Mouse (Mus musculus) intestine, postnatal 0 days (tissue): Measurements from ENCODE around the gene Gm49384. TPM values are rescaled to one million over a fixed set of nuclear protein-coding genes. Genes with fewer than 3 reads are reported as not detected.
"Not testable (repeated sequence)": the region's sequence is repeated elsewhere in the genome, so short reads cannot be mapped to it uniquely, and the experiment has no call there.

Experiments
- ATAC-seq: fragments of 200-750 bp; cut with Nextera tagmentation; 2 replicates; pipeline ENCODE4 v1.8.0; 2017; ENCODE audit warnings: mild to moderate bottlenecking, moderate TSS enrichment, moderate library complexity
- H3K27ac ChIP-seq: fragments of 300-500 bp; sonication (generic); 2 replicates; pipeline ENCODE4 v1.5.1; 2014; ENCODE audit warnings: mild to moderate bottlenecking, low read depth, low read length, moderate library complexity
- H3K27me3 ChIP-seq: fragments of 300-500 bp; sonication (generic); replicated peaks from 2 replicates; pipeline ENCODE4 v1.6.1; 2014; ENCODE audit warnings: low read length, mixed read lengths; ENCODE audit not compliant: control insufficient read depth, insufficient read depth
- H3K36me3 ChIP-seq: fragments of 300-500 bp; sonication (generic); 2 replicates; pipeline ENCODE4 v1.6.1; 2014; ENCODE audit warnings: mild to moderate bottlenecking, moderate library complexity; ENCODE audit not compliant: control insufficient read depth, insufficient read depth
- H3K4me1 ChIP-seq: fragments of 300-500 bp; sonication (generic); replicated peaks from 2 replicates; pipeline ENCODE4 v1.6.1; 2014; ENCODE audit warnings: antibody characterized with exemption, low read length, mixed read lengths; ENCODE audit not compliant: control insufficient read depth, insufficient read depth
- H3K4me2 ChIP-seq: fragments of 300-500 bp; sonication (generic); replicated peaks from 2 replicates; pipeline ENCODE4 v1.6.1; 2014; ENCODE audit warnings: low read depth, mild to moderate bottlenecking, moderate library complexity
- H3K4me3 ChIP-seq: fragments of 300-500 bp; sonication (generic); 2 replicates; pipeline ENCODE4 v1.5.1; 2014; ENCODE audit warnings: low read depth, low read length
- H3K9ac ChIP-seq: fragments of 300-500 bp; sonication (generic); 2 replicates; pipeline ENCODE4 v1.6.1; 2014; ENCODE audit warnings: mild to moderate bottlenecking, low read depth, low read length
- H3K9me3 ChIP-seq: fragments of 300-500 bp; sonication (generic); 2 replicates; pipeline ENCODE4 v1.6.1; 2016; ENCODE audit warnings: mixed run types; ENCODE audit not compliant: control insufficient read depth
- CTCF ChIP-seq: sonication (generic); IDR thresholded peaks from 2 replicates; pipeline ENCODE4 v1.5.1; 2016; ENCODE audit warnings: low read depth, mild to moderate bottlenecking, control low read depth, antibody characterized with exemption, moderate library complexity
- WGBS: fragments of 180-500 bp; shearing (Covaris S2); extraction: QIAGEN DNeasy Blood & Tissue Kit; methylation state at CpG from one replicate; pipeline ENCODE4 v1.1.7; 2014; 5-methylcytosine and 5-hydroxymethylcytosine counted together
- polyA plus RNA-seq: library from polyadenylated mRNA; unstranded; fragments of >200 nt; fragmentation: Nextera tagmentation; extraction: Ambion mirVana; gene quantifications from 2 replicates; pipeline ENCODE4 v1.2.1, GENCODE M21; 2015

Gene Gm49384
- polyA plus RNA-seq, 1 experiment from 2014 or later, result 9.1 TPM

DNA sequence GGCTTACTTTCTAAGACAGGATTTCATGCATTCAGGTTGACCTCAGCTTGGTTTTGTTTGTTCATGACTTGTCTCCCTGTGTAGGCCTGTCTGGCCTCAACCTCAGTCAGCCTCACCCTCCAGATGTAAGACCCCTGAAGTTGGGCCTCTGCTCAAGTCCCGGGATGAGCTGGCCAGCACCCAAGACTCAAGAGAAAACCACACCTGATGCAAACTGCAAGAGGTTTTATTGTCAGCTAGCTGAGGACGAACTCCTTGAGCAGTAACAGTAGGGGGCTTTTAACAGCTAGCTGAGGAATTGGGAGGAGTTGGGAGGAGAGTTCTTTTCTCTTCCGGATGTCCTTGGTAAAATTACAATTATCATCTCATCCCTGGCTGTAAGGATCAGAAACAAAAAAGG is 26.5 kb downstream of the Gm49384 start:
- no peak for TF ChIP-seq CTCF
- Histone ChIP-seq H3K27me3 (no peaks in the 10 kb centered on the region), H3K9me3 (no peaks in the 10 kb centered on the region), H3K4me3 (no peak overlapping the region), H3K4me2 (no peak overlapping the region), H3K9ac (no peak overlapping the region), H3K4me1 (no peaks in the 10 kb centered on the region), H3K36me3 (peaks cover 4% of the 10 kb centered on the region; the same call in 1 of the 2 replicates), H3K27ac (no peak overlapping the region)
- no peak for ATAC-seq
- 90% methylated on average over 3 of the region's 3 CpGs for WGBS

DNA sequence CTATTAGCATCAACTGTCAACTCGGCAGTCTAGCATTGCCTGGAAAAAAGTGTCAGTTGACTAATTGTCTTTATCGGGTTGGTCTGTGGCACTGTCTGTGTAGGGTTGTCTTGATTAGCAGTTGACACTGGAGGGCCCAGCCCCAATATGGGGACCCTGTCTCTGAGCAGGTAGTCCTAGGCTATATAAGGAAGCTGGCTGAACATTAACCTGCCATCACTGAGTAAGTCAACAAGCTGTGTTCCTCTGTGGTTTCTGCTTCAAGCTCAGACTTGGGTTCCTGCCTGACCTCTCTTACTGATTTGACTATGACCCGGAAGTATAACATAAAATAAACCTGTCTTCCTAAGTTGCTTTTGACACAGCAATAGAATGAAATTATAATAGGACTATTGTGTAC is 28.1 kb downstream of the Gm49384 start:
- H3K4me1 ChIP-seq, result no peaks in the 10 kb centered on the region
- H3K27me3 ChIP-seq, result no peaks in the 10 kb centered on the region
- no peak overlapping the region for H3K4me2 ChIP-seq
- no peak overlapping the region for H3K27ac ChIP-seq
- H3K9ac ChIP-seq, result no peak overlapping the region
- peak; percentile 65 for ATAC-seq
- H3K4me3 ChIP-seq, result no peak overlapping the region
- WGBS, result 59% methylated on average over 3 of the region's 3 CpGs
- H3K36me3 ChIP-seq, result peaks cover 3% of the 10 kb centered on the region; the same call in 1 of the 2 replicates
- no peak for TF ChIP-seq CTCF
- no peaks in the 10 kb centered on the region for H3K9me3 ChIP-seq

DNA sequence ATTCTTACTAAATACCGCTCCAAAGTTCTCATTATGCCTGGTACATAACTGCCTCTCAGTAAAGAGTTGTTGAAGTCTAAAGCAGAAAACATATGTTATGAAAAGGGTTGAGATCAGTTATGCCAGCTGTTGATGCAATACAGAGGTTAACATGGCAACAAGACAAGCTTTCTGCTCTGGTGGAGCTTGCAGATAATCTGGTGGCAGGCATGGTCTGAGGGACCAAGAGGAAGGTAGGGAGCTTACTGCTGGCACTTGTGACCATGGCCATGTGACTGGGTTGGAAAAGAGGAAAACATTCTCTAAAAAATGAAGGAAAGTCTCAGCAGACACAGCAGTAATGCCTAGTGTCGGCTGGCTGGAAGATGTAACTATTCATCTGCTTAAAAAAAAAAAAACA is 32.8 kb downstream of the Gm49384 start:
- no peaks in the 10 kb centered on the region; the same call in 1 of the 2 replicates for H3K36me3 ChIP-seq
- H3K27me3 ChIP-seq, result no peaks in the 10 kb centered on the region
- no peak overlapping the region for H3K9ac ChIP-seq
- 96% methylated on average over 2 of the region's 2 CpGs for WGBS
- H3K4me3 ChIP-seq, result no peak overlapping the region
- no peaks in the 10 kb centered on the region for H3K4me1 ChIP-seq
- no peak for ATAC-seq
- no peak for TF ChIP-seq CTCF
- H3K9me3 ChIP-seq, result no peaks in the 10 kb centered on the region
- no peak overlapping the region for H3K4me2 ChIP-seq
- no peak overlapping the region for H3K27ac ChIP-seq

DNA sequence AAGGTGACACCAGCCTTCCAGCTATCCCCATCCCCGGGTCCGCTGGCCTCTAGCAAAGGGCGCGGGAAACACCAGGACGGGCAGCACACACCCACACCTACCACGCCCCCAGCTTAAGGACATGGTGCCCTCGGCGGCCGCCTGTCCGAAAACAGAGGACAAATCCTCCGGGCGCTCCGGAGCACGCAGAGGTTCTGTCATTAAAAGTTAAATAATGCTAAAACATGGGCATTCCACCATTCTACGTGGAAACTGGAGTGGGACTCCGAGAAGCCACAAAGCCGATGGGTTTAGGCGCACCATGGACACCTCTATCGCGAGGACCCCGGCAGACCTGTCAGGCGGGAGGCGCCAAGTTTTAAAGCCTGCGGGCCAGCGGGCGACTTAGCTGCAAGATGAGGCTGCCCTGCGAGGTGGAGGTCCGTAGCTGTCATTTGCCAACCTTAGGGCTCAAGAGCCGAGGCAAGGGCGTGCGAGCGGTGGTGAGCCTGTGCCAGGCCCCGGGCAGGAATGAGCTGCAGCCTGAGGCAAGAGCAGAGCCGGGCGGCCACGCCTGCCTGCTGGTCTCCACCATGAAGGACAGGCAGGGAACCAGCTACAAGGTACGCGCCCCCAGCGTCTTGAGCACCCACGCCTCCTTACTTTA is 35.5 kb downstream of the Gm49384 start, which contains the start of gene Lrr1:
Gene Lrr1, plus strand, starts transcription at position 354 of the 646 bp plus-strand sequence.
- H3K9me3 ChIP-seq, result no peaks in the 10 kb centered on the region
- WGBS, result under 1% methylated on average over 40 of the region's 40 CpGs
- TF ChIP-seq CTCF, result 0 out of 2 replicates have a peak, but pooled peaks have one; percentile 11
- H3K27me3 ChIP-seq, result no peaks in the 10 kb centered on the region
- ATAC-seq, result peak; percentile 91
- H3K27ac ChIP-seq, result no peak within 1 kb of the TSS
- no peaks in the 10 kb centered on the region for H3K4me1 ChIP-seq
- peak within 1 kb of the TSS; percentile 68 for H3K9ac ChIP-seq
- H3K36me3 ChIP-seq, result no peaks in the 10 kb centered on the region
- peak within 1 kb of the TSS; percentile 94 for H3K4me2 ChIP-seq
- H3K4me3 ChIP-seq, result peak within 1 kb of the TSS; percentile 78

DNA sequence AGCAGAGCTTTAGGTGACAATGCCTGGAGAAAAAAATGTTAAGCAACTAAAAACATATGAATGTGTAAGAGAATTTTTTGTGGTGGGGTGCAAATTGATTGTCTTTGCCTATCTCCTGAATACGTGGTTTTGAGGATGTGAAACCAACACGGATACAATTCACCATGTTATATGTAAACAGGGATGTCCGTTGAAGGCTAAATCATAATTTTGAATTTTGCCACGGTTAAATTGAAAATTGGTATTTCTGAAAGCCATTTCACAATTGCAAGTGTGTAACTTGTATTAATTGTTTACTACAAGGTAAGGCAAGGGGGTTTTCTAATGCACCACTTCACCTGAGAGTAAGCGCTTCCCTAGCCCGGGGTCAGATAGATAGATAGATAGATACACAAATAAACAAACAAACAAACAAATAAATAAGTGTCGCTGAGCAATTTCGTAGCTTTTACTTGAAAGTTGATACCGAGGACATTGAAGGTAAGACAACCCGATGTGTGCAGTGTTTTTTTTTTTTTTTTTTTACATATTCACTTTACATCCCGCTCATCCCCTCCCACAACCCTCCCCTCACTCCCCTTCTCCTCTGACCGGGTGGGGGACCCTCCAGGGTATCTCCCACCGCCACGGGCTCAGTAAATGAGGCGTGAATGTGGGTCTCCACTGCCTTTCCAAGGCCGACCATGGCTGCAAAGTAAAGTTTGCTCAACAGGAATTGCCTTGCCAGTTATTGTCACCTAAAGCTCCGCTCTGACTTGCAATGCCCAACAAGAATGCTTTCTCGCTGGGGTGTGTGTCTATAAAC is 36.2 kb downstream of the Gm49384 start:
- no peaks in the 10 kb centered on the region for H3K9me3 ChIP-seq
- WGBS, result 10% methylated on average over 18 of the region's 18 CpGs

DNA sequence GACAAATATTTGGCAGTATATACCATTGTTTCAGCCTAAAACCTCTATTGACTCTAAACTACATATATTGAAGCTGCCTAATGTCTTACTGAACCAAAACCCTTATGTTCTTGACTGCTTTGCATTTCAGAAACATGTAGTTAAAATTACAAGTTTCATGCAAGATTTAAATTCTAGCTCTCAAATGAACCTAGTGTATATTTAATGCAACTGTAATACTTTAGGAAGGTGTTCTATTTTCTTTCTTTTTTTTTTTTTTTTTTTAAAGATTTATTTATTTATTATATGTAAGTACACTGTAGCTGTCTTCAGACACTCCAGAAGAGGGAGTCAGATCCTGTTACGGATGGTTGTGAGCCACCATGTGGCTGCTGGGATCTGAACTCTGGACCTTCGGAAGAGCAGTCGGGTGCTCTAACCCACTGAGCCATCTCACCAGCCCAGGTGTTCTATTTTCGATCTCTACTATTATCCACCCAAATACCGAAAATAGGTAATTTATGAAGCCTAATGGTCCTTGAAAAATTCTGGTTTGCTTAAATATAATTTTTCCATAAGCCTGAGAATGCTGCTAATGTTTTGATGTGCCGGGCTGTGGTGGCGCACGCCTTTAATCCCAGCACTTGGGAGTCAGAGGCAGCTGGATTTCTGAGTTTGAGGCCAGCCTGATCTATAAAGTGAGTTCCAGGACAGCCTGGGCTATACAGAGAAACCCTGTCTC is 37.0 kb downstream of the Gm49384 start:
- 74% methylated on average over 8 of the region's 8 CpGs for WGBS

More for the DNA sequence above, 36.2 kb downstream of the Gm49384 start:
- peak overlapping the region; percentile 78 for H3K4me3 ChIP-seq
- H3K4me2 ChIP-seq, result peak overlapping the region; percentile 94
- H3K4me1 ChIP-seq, result no peaks in the 10 kb centered on the region
- no peaks in the 10 kb centered on the region for H3K27me3 ChIP-seq
- TF ChIP-seq CTCF, result no peak
- no peak overlapping the region for H3K27ac ChIP-seq
- no peaks in the 10 kb centered on the region for H3K36me3 ChIP-seq
- 0 out of 2 replicates have a peak, but pooled peaks have one; percentile 11 for ATAC-seq
- H3K9ac ChIP-seq, result peak overlapping the region; percentile 68

More for the DNA sequence above, 37.0 kb downstream of the Gm49384 start:
- not testable (repeated sequence) for H3K27ac ChIP-seq, H3K36me3 ChIP-seq, H3K9ac ChIP-seq, H3K9me3 ChIP-seq, H3K4me1 ChIP-seq, H3K4me3 ChIP-seq, H3K27me3 ChIP-seq, H3K4me2 ChIP-seq, ATAC-seq
